In genomic region chr2:156726344-156726743, GRCm38 (mm10) we compare ENCODE assay signal across 8 mouse cellular contexts. TPM values are rescaled to one million over a fixed set of nuclear protein-coding genes. Genes with fewer than 3 reads are reported as not detected.
A peak's percentile ranks its signal among the peaks of the same experiment; 100 is the strongest.
DNase-seq lines count a peak whose midpoint lies in the region; ATAC-seq and TF ChIP-seq lines count a peak whose summit lies in the region.

No protein-coding gene starts in this region.

- peak overlapping the region; percentile 41 for H3K4me2 ChIP-seq in forebrain, embryonic 12.5 days
- 0 out of 2 replicates have a peak overlapping the region, but pooled peaks have one; percentile 5 for H3K4me2 ChIP-seq in lung, embryonic 14.5 days
- peak overlapping the region; percentile 28 for H3K4me2 ChIP-seq in stomach, embryonic 16.5 days (ENCODE audit: low read depth, low read length)

- H3K4me3 ChIP-seq in megakaryocyte, embryonic 14.5 days (replicated peaks) = peak overlapping the region; percentile 57
- H3K4me3 ChIP-seq in forebrain, embryonic 12.5 days (replicated peaks) = no peak overlapping the region
- no peak overlapping the region for H3K4me3 ChIP-seq in lung, embryonic 14.5 days (ENCODE audit: low read depth, low read length)
- no peak overlapping the region for H3K4me3 ChIP-seq in stomach, embryonic 16.5 days (replicated peaks; ENCODE audit: low read length)

- H3K4me1 ChIP-seq in megakaryocyte, embryonic 14.5 days = peaks cover 89% of the 10 kb centered on the region
- peaks cover 67% of the 10 kb centered on the region for H3K4me1 ChIP-seq in forebrain, embryonic 12.5 days
- peaks cover 19% of the 10 kb centered on the region for H3K4me1 ChIP-seq in lung, embryonic 14.5 days (ENCODE audit: insufficient read depth)
- peaks cover 49% of the 10 kb centered on the region for H3K4me1 ChIP-seq in stomach, embryonic 16.5 days (ENCODE audit: control insufficient read depth, insufficient read depth, low read length)

- no peaks in the 10 kb centered on the region for H3K9me3 ChIP-seq in megakaryocyte, embryonic 14.5 days
- H3K9me3 ChIP-seq in forebrain, embryonic 12.5 days = no peaks in the 10 kb centered on the region
- H3K9me3 ChIP-seq in lung, embryonic 14.5 days (ENCODE audit: low read depth, low read length) = no peaks in the 10 kb centered on the region
- H3K9me3 ChIP-seq in stomach, embryonic 16.5 days (replicated peaks; ENCODE audit: control insufficient read depth, low read length) = no peaks in the 10 kb centered on the region

- no peaks in the 10 kb centered on the region for H3K27me3 ChIP-seq in megakaryocyte, embryonic 14.5 days (replicated peaks)
- H3K27me3 ChIP-seq in forebrain, embryonic 12.5 days = no peaks in the 10 kb centered on the region
- H3K27me3 ChIP-seq in lung, embryonic 14.5 days (ENCODE audit: insufficient read depth, low read length) = no peaks in the 10 kb centered on the region
- H3K27me3 ChIP-seq in stomach, embryonic 16.5 days (ENCODE audit: control insufficient read depth, insufficient read depth, low read length) = no peaks in the 10 kb centered on the region

- H3K27ac ChIP-seq in forebrain, embryonic 12.5 days = peak overlapping the region; percentile 70
- H3K27ac ChIP-seq in lung, embryonic 14.5 days (ENCODE audit: low read depth) = peak overlapping the region; percentile 5; the same call in 1 of the 2 replicates
- H3K27ac ChIP-seq in stomach, embryonic 16.5 days (ENCODE audit: low read length) = peak overlapping the region; percentile 81

- DNase-seq in lung, embryonic 14.5 days = no peak
- DNase-seq in frontal cortex, postnatal 14 days (ENCODE audit: low spot score in 2 of 2) = no peak
- no peak for DNase-seq in urinary bladder, adult 2 months (ENCODE audit: low spot score)
- no peak for DNase-seq in cerebellum, postnatal 4 days (ENCODE audit: low spot score in 2 of 2)

- ATAC-seq in megakaryocyte, adult 5-6 weeks (ENCODE audit: poor library complexity, severe bottlenecking) = no peak
- peak; percentile 25; the same call in 1 of the 2 replicates for ATAC-seq in forebrain, embryonic 12.5 days (ENCODE audit: low FRiP score)
- ATAC-seq in lung, embryonic 14.5 days (ENCODE audit: insufficient read depth) = no peak
- ATAC-seq in stomach, embryonic 16.5 days (ENCODE audit: insufficient read depth, low FRiP score) = peak; percentile 34

- H3K36me3 ChIP-seq in megakaryocyte, embryonic 14.5 days (replicated peaks; ENCODE audit: low read length) = peaks cover 37% of the 10 kb centered on the region
- H3K36me3 ChIP-seq in forebrain, embryonic 12.5 days (replicated peaks) = no peaks in the 10 kb centered on the region
- H3K36me3 ChIP-seq in lung, embryonic 14.5 days (ENCODE audit: insufficient read depth) = no peaks in the 10 kb centered on the region
- H3K36me3 ChIP-seq in stomach, embryonic 16.5 days (ENCODE audit: control insufficient read depth, insufficient read depth, low read length) = no peaks in the 10 kb centered on the region

- 14% methylated on average over 7 of the region's 7 CpGs for WGBS in forebrain, embryonic 12.5 days
- 27% methylated on average over 7 of the region's 7 CpGs for WGBS in lung, embryonic 14.5 days
- WGBS in stomach, embryonic 16.5 days = 26% methylated on average over 7 of the region's 7 CpGs

- TF ChIP-seq CTCF in lung, embryonic 14.5 days (IDR thresholded peaks at IDR 0.05; ENCODE audit: low read depth) = no peak

- peak overlapping the region; percentile 43; the same call in 1 of the 2 replicates for H3K9ac ChIP-seq in forebrain, embryonic 12.5 days
- no peak overlapping the region for H3K9ac ChIP-seq in lung, embryonic 14.5 days
- H3K9ac ChIP-seq in stomach, embryonic 16.5 days (ENCODE audit: low read length) = peak overlapping the region; percentile 54

RNA-seq across cellular contexts. Expression of gene Myl9, which starts 48.9 kb away (rescaled TPM):
- polyA plus RNA-seq in megakaryocyte, embryonic 14.5 days (2012; ENCODE audit: insufficient read depth, low replicate concordance) = 143 and 182 TPM in 2 replicates
- not detected in 2 replicates for total RNA-seq in megakaryocyte, adult 5-6 weeks (2015)
- not detected in 2 replicates for total RNA-seq in megakaryocyte, adult 5-6 weeks (2017)
- polyA plus RNA-seq in forebrain, embryonic 12.5 days (2016; fragmentation: Nextera tagmentation; extraction: Ambion mirVana) = 61.4 and 95.4 TPM in 2 replicates
- polyA plus RNA-seq in lung, embryonic 14.5 days (2014; fragmentation: Nextera tagmentation; extraction: Ambion mirVana) = 397 and 446 TPM in 2 replicates
- polyA plus RNA-seq in stomach, embryonic 16.5 days (2015; fragmentation: Nextera tagmentation; extraction: Ambion mirVana) = 1,649 and 1,814 TPM in 2 replicates
- 4,146 and 6,672 TPM in 2 replicates for polyA plus RNA-seq in urinary bladder, adult 2 months (2012; rRNA removed)

Comparison
In these comparisons a context has a peak if more than half of its experiments do, and no peak if none do; other contexts are left out.
1. ATAC-seq: peak in forebrain, embryonic 12.5 days (single experiment) and stomach, embryonic 16.5 days (single experiment); none in megakaryocyte, adult 5-6 weeks (single experiment) and lung, embryonic 14.5 days (single experiment).
2. H3K27ac ChIP-seq: peak in every context shown above with its lines; median percentile 81 in stomach, embryonic 16.5 days; 70 in forebrain, embryonic 12.5 days; 5 in lung, embryonic 14.5 days.
3. Peak in every context shown above with its lines, with median percentiles within 50 percentile points of each other: H3K4me2 ChIP-seq.